Mouse (Mus musculus): ENCODE measurements around the gene Ptbp3.

GRCm38 (mm10) chr4:59437990-59438854 lies 110.9 kb downstream of the Ptbp3 start, which contains the start of gene Susd1:
- TF ChIP-seq CTCF (IDR thresholded peaks at IDR 0.05; ENCODE audit: control insufficient read depth, insufficient read depth, insufficient read length): no peak
- TF ChIP-seq USF1 (IDR thresholded peaks at IDR 0.05; ENCODE audit: low read depth): no peak
- no peak for TF ChIP-seq CEBPB (IDR thresholded peaks at IDR 0.05; ENCODE audit: low read depth)
- TF ChIP-seq MAX (IDR thresholded peaks at IDR 0.05): no peak
